Mouse (Mus musculus): ENCODE measurements around the gene Ccl7.

Ccl7 gene

DNA sequence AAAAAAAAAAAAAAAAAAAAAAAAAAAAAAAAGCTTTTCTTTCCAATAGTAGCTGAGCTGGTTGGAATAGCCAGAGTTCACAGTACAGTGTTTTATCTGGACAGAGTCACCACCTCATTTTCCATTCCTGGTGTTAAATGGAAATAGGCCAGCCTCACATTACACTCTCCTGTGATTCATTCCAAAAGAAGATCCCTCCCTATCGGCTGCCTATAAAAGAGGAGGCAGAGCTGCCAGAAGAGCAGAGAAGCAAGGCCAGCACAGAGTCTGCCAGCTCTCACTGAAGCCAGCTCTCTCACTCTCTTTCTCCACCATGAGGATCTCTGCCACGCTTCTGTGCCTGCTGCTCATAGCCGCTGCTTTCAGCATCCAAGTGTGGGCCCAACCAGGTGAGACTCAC is at the start of gene Ccl7:
Gene Ccl7, plus strand, starts transcription at position 242 of the 400 bp plus-strand sequence.
- DNase-seq = peak; percentile 96

GRCm38 (mm10) chr11:81996172-81996841 is 49.2 kb upstream of the Ccl7 start:
- DNase-seq = peak; percentile 92

DNA sequence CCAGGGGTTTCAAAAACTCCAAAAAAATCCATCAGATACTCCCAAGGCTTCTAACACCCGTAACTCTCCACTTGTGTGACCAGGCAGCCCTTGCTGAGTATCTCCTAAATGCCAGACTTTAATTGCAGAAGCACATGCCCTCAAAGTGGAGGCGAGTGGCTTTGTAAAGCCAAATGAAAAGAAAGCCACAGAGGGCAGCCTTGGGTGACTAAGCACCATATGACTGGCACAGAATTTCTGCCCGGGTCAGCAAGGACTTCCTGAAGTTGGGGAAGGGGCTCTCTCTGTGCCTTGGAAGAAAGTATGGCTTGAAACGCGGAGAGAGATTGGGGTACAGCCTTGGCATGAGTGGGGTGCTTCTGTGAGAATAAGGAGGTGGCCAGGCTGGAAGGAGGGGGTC is 48.4 kb upstream of the Ccl7 start:
- no peak for DNase-seq

DNA sequence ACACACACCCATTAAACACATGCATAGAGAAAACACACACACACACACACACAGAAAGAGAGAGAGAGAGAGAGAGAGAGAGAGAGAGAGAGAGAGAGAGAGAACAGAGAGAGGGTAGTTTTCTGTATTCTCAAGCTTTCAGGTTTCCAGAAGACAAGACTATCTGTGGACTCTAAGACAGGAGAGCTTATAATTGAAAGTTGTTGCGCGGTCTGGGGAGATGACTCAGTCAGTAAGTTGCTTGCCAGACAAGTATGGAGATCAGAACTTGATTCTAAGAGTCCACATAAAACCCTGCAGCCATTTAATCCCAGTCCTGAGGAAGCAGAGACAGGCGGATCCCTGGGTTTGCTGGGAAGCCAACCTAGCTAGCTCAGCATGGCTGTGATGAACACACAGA is 46.9 kb upstream of the Ccl7 start:
- no peak for DNase-seq

DNA sequence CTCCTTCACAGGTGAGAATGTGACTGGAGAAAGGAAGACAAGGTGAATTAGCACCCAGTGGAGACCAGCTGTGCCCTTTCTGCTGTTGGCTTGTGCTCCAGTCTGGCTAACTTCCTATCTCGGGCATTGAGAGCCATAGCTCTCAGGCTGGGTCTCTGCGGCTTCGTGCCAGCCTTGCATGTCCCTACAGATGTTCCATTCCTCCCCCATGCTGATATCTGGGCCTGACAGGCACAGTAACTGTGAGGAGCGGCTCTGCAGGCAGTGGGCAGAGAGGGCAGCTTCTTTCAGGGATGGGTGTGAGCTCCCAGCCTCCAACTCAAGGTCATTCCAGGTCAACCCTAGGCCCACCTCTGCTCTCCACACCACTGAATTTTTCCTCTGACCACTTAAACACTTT is 46.0 kb upstream of the Ccl7 start:
- peak; percentile 84 for DNase-seq

GRCm38 (mm10) chr11:82000581-82000980 is 44.9 kb upstream of the Ccl7 start:
- DNase-seq = no peak

- peak; percentile 96 for DNase-seq
Observed at GRCm38 (mm10) chr11:82004810-82005209, 40.7 kb upstream of the Ccl7 start.

- peak; percentile 99 for DNase-seq
Observed at GRCm38 (mm10) chr11:82006796-82007423, 38.6 kb upstream of the Ccl7 start.

GRCm38 (mm10) chr11:82010115-82010514 is 35.4 kb upstream of the Ccl7 start:
- DNase-seq = no peak

GRCm38 (mm10) chr11:82011411-82012193 is 33.9 kb upstream of the Ccl7 start:
- DNase-seq = peak; percentile 97

GRCm38 (mm10) chr11:82013756-82014155 is 31.8 kb upstream of the Ccl7 start:
- no peak for DNase-seq

- DNase-seq = no peak
Observed at GRCm38 (mm10) chr11:82015066-82015465, 30.4 kb upstream of the Ccl7 start.

DNA sequence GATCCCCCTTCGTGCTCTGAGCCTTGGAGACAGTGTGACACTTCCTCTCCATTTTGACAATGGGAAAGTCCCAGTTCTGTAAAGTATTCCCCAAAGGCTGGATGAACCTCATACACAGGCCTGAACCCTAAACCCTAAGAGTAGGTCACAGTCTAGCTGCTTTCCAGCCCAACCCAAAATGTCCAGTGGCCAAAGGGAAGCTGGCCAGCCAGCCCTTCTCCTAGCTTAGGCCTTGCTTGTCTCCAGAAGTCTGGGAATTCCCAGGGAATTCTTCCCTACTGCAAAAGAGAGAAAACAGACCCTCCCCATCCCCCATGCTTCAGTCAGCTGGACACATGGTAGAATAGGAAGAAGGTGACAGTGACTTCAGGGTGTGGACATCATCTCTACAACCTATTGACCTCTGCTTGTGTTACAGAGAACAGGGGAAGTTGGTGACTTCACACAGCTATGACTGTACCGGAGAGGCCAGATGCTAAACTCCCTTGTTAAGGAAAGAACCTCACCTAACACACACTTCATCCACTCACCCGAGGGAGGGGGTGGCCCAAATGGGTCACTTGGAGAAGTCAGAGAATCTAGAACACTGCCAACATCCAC is 29.2 kb upstream of the Ccl7 start:
- DNase-seq = peak; percentile 96

DNA sequence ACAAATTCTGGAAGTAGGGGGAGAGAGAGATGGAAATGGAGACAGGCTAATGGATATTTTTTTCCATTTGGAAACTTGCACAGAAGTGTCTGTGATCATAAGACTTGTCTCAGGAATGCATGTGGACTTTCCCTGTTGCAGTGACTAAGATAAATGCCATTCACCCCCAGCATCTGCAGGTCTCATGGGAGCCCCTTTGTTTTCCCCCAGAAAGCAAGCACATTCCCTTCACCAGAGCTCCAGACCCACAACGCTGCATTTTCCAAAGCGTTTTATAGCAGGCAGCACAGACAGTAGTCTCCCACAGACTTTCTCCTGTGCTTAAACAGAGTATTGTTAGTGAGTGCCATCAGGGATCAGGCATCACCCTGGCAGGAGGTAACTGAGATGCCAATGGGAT is 26.1 kb upstream of the Ccl7 start:
- no peak for DNase-seq

DNA sequence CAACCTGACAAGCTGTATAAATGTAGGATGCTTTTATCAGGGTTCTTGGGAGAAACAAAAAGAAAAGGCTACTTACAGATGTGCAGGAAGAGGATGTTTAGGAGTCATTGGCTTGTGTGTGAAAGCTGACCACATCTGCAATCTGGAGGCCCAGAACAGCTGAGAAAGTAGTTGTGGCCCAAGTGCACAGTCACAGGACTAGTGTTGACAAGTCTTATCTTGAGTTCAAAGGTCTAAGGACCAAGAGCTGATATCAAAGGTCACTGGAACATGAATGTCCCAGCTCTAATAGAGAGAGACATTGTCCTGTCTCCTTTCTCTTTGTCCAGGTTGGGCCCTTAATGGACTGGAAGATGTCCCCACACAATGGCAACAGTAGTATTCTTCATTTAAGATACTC is 25.7 kb upstream of the Ccl7 start:
- no peak for DNase-seq

DNA sequence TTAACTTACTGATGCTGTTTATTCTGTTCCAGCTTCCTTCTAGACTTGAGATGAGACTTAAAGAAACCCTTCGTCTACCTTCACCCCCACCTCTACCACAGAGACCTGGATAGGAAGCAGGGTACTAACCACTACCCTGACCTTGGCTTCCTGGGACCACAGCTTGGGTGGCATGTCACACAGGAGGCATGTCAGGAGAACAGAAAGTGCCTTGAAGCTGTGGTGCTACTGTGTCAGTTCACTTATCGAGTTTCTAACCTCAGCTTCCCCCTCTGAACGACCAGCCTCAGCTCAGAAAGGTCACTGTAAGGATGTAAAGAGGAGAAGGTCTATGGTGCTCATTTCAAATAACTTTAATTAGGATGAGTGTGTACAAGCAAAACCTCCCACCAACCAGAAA is 24.1 kb upstream of the Ccl7 start:
- DNase-seq = no peak

DNA sequence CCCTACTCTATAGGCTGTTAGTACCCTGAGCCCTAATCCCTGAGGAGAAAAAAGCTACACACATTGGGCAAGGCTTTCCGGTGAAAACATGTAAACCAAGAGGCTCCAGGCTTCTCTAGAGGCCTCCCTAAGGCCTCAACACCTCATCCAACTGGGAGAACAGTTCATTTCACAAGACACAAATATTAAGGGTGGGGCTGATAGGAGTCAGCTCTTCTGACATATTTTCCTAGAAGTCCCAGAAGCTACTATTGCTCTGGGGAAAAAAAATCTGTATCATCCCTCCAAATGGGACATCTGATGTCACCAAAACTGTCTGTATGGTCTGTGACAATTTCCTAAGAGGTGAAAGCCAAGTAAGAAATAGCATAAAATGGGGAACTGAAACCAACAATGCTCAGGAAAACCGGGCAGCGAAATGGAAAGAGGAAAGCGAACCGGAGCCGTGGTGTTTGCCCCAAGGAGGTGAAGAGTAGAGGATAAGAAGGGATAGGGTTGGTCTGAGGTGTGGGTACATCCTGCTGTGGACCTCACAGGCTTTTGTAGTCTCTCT is 22.9 kb upstream of the Ccl7 start:
- no peak for DNase-seq

DNA sequence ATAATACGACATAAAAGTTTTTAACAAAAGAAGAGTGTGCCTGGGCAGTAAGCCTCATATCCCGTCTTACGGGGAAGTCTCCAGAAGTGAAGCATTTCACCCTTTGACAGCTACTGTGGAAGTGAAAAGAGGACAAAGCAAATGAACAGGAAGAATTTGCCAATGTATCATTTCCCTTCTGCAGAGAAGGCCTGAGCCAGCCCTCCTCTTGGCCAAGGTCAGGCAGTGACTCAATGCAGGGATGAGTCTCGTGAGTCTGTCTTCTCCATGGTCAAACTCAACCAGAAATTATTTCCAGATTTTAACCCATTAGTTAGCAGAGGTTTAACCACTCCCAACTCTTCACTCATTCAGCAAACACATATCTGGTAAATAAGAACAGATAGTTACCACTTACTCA is 21.7 kb upstream of the Ccl7 start:
- peak; percentile 92 for DNase-seq

- DNase-seq = no peak
Observed at GRCm38 (mm10) chr11:82030171-82030570, 15.3 kb upstream of the Ccl7 start.

- DNase-seq = peak; percentile 93
Observed at GRCm38 (mm10) chr11:82032136-82032535, 13.4 kb upstream of the Ccl7 start.

- DNase-seq = peak; percentile 99
Observed at GRCm38 (mm10) chr11:82032678-82033344, 12.7 kb upstream of the Ccl7 start.

GRCm38 (mm10) chr11:82034446-82034845 is 11.1 kb upstream of the Ccl7 start:
- no peak for DNase-seq

GRCm38 (mm10) chr11:82035356-82035755 is 10.2 kb upstream of the Ccl7 start, which contains the start of gene Ccl2:
Gene Ccl2, plus strand, starts transcription at chr11:82035571.
- peak; percentile 99 for DNase-seq

Data from heart, adult 11 months (tissue).